Mouse (Mus musculus) cerebellum, adult 18-20 months (tissue): ENCODE measurements around the gene Kiss1.
A peak's percentile ranks its signal among the peaks of the same experiment; 100 is the strongest.

Experiments
- DNase-seq, 2 experiments: peaks; one replicate each; pipeline ENCODE4 v3.0.0; 2021

Gene Kiss1

GRCm38 (mm10) chr1:133321267-133321925 is at the start of gene Kiss1:
Gene Kiss1 (plus strand): TSS chr1:133321875.
- no peak for DNase-seq

GRCm38 (mm10) chr1:133274163-133274562 is 47.5 kb upstream of the Kiss1 start:
- no peak for DNase-seq

- no peak for DNase-seq
Observed at GRCm38 (mm10) chr1:133276983-133277382, 44.7 kb upstream of the Kiss1 start.

GRCm38 (mm10) chr1:133278539-133278938 is 43.1 kb upstream of the Kiss1 start:
- DNase-seq: no peak

- DNase-seq: no peak
Observed at GRCm38 (mm10) chr1:133278946-133279631, 42.6 kb upstream of the Kiss1 start.

GRCm38 (mm10) chr1:133279632-133280093 is 42.0 kb upstream of the Kiss1 start:
- DNase-seq: no peak

GRCm38 (mm10) chr1:133280537-133280936 is 41.1 kb upstream of the Kiss1 start:
- no peak for DNase-seq

- DNase-seq: no peak
Observed at GRCm38 (mm10) chr1:133285907-133286306, 35.8 kb upstream of the Kiss1 start.

- no peak for DNase-seq
Observed at GRCm38 (mm10) chr1:133287051-133287450, 34.6 kb upstream of the Kiss1 start.

GRCm38 (mm10) chr1:133287880-133288279 is 33.8 kb upstream of the Kiss1 start:
- DNase-seq: no peak

- DNase-seq: no peak
Observed at GRCm38 (mm10) chr1:133291888-133292287, 29.8 kb upstream of the Kiss1 start.

- DNase-seq: no peak
Observed at GRCm38 (mm10) chr1:133292608-133293007, 29.1 kb upstream of the Kiss1 start.

GRCm38 (mm10) chr1:133296376-133296775 is 25.3 kb upstream of the Kiss1 start:
- peak; percentile 54 to 68 for DNase-seq

- DNase-seq: no peak
Observed at GRCm38 (mm10) chr1:133298816-133299215, 22.9 kb upstream of the Kiss1 start.

GRCm38 (mm10) chr1:133302540-133302939 is 19.1 kb upstream of the Kiss1 start:
- DNase-seq: peak; percentile 18 to 37

GRCm38 (mm10) chr1:133306842-133307241 is 14.8 kb upstream of the Kiss1 start:
- DNase-seq: peak; percentile 74 to 88

GRCm38 (mm10) chr1:133307318-133307717 is 14.4 kb upstream of the Kiss1 start:
- peak; percentile 34 to 60 for DNase-seq

GRCm38 (mm10) chr1:133309652-133310267 is 11.9 kb upstream of the Kiss1 start, which contains the start of gene Golt1a:
Gene Golt1a (plus strand): TSS chr1:133309800.
- DNase-seq: no peak

- DNase-seq: no peak
Observed at GRCm38 (mm10) chr1:133311240-133311639, 10.4 kb upstream of the Kiss1 start.

GRCm38 (mm10) chr1:133311946-133312345 is 9.7 kb upstream of the Kiss1 start:
- DNase-seq: no peak

- peak; percentile 34 to 48 for DNase-seq
Observed at GRCm38 (mm10) chr1:133314364-133314763, 7.3 kb upstream of the Kiss1 start.

GRCm38 (mm10) chr1:133315775-133316174 is 5.9 kb upstream of the Kiss1 start:
- no peak for DNase-seq

- no peak for DNase-seq
Observed at GRCm38 (mm10) chr1:133316577-133316976, 5.1 kb upstream of the Kiss1 start.

- no peak for DNase-seq
Observed at GRCm38 (mm10) chr1:133317149-133317548, 4.5 kb upstream of the Kiss1 start.
